Mouse (Mus musculus) erythroblast, embryonic 14.5 days (primary cell): Measurements from ENCODE around the gene Rab36. TPM values are rescaled to one million over a fixed set of nuclear protein-coding genes. Genes with fewer than 3 reads are reported as not detected.

Experiments used
- H3K27me3 ChIP-seq: 2 replicates; pipeline ENCODE4 v1.6.1; 2012; ENCODE audit warnings: inconsistent platforms; ENCODE audit not compliant: control insufficient read depth
- H3K36me3 ChIP-seq: 2 replicates; pipeline ENCODE4 v1.6.1; 2012; ENCODE audit warnings: mild to moderate bottlenecking, inconsistent platforms; ENCODE audit not compliant: control insufficient read depth
- H3K4me1 ChIP-seq: 2 replicates; pipeline ENCODE4 v1.6.1; 2012; ENCODE audit warnings: inconsistent platforms; ENCODE audit not compliant: control insufficient read depth
- H3K4me3 ChIP-seq: replicated peaks from 2 replicates; pipeline ENCODE3; 2012; ENCODE audit warnings: moderate library complexity, mild to moderate bottlenecking, inconsistent platforms
- H3K9me3 ChIP-seq: 2 replicates; pipeline ENCODE4 v1.6.1; 2012; ENCODE audit warnings: low read length, inconsistent platforms, mixed read lengths; ENCODE audit not compliant: control insufficient read depth
- GATA1 ChIP-seq: IDR thresholded peaks from 2 replicates; pipeline ENCODE4 v1.6.1; 2012; ENCODE audit warnings: low read length, inconsistent platforms, mixed read lengths
- TAL1 ChIP-seq: IDR thresholded peaks from 3 replicates; pipeline ENCODE4 v1.6.1; 2012; ENCODE audit warnings: low read length, inconsistent platforms, mixed read lengths
- polyA plus RNA-seq: library from polyadenylated mRNA; stranded (reverse); fragments of >175 nt; gene quantifications from 2 replicates; pipeline ENCODE4 v1.2.3, GENCODE M21; 2012

Rab36 gene
- polyA plus RNA-seq, 1 experiment, result not detected

DNA sequence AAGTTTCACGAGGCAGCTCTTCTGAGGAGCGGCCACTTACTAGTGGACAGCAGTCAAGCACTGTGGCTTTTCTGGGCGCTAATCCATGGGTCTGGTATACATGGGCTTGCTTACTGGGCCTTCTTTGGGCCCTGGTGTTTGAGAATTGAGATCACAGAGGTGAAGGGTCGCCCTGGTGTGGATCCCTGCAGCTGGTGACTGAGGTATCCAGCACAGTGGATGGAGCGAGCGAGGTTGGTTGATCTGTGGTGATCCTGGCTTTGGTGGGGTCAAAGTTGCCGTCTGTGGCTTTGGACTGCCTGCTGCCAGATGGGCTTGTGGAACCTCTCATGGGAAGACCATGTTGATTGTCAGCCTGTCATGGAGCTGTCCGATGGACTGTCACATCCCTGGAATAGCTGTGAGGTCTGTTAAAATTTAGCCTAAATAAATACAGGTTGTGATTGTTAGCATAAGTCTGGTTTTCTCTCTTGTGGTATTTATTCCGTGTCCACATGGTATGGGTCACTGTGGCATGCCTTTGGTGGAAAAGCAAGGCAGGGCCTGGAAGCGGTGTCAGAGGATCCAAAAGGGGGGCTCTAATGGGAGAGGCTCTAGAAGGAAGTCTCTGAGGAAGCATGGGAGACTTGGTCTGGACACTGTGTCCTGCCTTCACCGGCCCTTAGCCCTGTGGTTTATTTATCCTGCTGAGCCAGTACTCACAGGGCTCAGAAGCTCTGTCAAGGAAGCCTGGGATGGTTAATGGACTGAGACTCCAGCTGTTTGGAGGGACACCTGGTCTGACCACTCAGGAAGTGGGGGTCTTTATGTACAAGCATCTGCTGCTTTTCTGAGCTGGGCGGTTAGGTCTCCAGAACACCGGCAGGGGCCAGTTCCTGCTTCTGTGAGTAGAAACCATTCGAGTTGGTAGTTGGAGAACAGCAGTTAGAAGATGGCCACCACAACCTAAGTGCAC, 41.6 kb downstream of the Rab36 start:
- H3K4me3 ChIP-seq, result no peak overlapping the region
- H3K27me3 ChIP-seq, result no peaks in the 10 kb centered on the region
- no peaks in the 10 kb centered on the region for H3K4me1 ChIP-seq
- no peaks in the 10 kb centered on the region for H3K9me3 ChIP-seq
- H3K36me3 ChIP-seq, result no peaks in the 10 kb centered on the region
- TF ChIP-seq TAL1 (no peak), GATA1 (no peak)

DNA sequence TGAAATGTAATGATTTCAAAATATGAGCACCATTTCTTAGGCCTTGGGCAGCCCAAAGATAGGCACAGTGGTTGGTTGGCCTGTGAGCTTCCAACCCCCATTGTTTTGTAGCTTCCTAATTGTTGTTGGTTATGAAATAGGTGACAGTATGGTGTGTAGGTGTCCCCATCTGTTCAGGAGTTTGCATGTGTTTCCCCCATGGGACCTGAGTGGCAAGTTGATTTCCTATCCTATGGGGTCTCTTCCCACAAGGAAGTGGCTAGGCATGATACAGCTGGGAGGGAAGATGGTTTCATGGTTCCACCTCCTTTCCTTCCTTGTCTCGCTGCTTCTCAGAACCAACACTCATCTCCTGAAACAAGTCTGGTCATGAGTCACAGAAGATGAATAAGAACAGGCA, 48.5 kb downstream of the Rab36 start:
- Histone ChIP-seq H3K4me3 (no peak overlapping the region), H3K4me1 (no peaks in the 10 kb centered on the region), H3K27me3 (no peaks in the 10 kb centered on the region), H3K9me3 (no peaks in the 10 kb centered on the region), H3K36me3 (no peaks in the 10 kb centered on the region)
- TF ChIP-seq GATA1 (no peak), TAL1 (no peak)

DNA sequence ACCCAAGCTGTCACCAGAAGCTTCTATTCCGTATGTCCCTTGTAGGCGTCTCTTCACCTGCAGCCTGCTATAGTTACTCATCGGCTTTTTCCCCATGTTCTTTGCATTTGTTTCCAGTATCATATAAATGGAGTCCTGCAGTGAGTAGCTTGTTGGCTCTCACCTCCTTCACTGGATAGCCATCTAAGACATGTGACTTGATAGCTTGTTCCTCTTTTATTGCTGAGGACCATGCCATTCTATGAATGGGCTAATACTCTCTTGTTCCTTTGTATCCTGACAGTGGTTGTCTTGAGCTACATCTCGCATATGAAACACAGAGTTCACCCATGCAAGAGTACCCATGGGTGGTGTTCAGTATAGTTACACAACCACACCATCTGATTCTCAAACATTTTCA, 51.6 kb downstream of the Rab36 start:
- Histone ChIP-seq H3K4me3 (no peak overlapping the region), H3K36me3 (no peaks in the 10 kb centered on the region), H3K27me3 (no peaks in the 10 kb centered on the region), H3K4me1 (no peaks in the 10 kb centered on the region), H3K9me3 (no peaks in the 10 kb centered on the region)
- TF ChIP-seq TAL1 (no peak), GATA1 (no peak)

DNA sequence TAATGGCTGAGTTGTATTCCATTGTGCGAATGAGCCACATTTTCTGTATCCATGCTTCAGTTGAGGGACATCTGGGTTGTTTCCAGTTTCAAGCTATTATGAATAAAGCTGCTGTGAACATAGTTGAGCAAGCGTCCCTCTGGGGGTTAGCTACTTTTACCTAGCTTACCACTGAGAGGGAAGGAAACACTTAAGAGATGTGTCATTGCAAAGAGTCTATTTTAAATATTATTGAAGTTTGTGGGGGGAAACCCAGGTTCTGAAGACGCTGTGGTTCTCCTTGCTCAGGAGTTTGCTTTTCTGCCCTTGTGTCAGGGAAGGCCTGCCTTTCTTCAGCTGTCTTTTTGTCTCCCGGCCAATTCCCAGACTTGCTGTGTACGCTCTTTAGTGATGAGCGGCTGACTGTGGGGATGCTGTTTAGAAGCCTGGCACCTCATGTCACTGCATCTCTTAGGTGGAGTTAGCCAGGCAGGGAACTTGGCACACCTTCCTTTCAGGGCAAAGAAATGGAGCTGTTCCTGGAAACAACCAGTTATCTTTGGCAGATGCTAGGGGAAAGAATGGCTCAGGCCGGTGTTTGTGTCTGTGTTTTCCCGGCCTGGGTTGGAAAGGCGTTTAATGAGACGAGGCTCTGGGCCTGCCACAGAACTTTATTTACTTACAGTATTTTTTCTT, 54.8 kb downstream of the Rab36 start:
- TF ChIP-seq TAL1, result no peak
- no peak for TF ChIP-seq GATA1

DNA sequence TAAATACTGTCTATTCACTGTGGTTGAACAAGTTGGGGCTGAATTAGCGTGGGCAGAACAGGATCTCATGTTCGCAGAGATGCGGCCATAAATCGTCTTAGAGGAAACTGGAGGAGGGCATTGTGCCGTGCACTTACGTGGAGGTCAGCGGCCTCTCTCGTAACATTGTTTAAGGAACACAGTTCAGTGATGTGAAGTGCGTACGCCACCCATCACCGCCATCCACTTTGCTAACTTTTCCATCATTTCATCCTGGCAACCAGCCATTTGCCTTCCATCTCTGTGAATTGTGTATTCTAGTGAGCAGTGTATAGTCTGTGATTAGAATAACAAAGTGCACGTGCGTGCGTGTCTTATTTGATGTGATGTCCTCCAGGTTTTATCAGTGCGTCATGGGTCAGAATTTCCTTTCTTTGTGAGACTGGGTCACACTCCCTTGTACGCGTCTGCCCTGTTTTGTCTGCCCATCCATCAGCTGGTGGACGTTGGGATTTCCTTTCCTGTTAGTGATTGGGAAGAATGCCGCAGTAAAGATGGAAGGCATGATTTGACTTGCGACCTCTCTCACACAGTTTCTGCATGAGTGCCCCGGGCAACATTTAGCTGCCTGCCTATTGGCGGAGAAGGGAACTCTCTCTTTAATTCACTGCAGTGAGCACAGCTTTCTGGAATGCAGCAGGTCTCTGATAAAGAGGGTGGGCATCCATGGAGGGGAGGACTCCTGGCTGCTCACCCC, 56.6 kb downstream of the Rab36 start:
- Histone ChIP-seq H3K4me3 (no peak overlapping the region), H3K4me1 (no peaks in the 10 kb centered on the region), H3K36me3 (no peaks in the 10 kb centered on the region), H3K27me3 (no peaks in the 10 kb centered on the region), H3K9me3 (no peaks in the 10 kb centered on the region)
- TF ChIP-seq TAL1 (no peak), GATA1 (no peak)

More for the DNA sequence above, 54.8 kb downstream of the Rab36 start:
- H3K9me3 ChIP-seq, result no peaks in the 10 kb centered on the region
- no peaks in the 10 kb centered on the region for H3K36me3 ChIP-seq
- no peaks in the 10 kb centered on the region for H3K27me3 ChIP-seq
- no peak overlapping the region for H3K4me3 ChIP-seq
- no peaks in the 10 kb centered on the region for H3K4me1 ChIP-seq

DNA sequence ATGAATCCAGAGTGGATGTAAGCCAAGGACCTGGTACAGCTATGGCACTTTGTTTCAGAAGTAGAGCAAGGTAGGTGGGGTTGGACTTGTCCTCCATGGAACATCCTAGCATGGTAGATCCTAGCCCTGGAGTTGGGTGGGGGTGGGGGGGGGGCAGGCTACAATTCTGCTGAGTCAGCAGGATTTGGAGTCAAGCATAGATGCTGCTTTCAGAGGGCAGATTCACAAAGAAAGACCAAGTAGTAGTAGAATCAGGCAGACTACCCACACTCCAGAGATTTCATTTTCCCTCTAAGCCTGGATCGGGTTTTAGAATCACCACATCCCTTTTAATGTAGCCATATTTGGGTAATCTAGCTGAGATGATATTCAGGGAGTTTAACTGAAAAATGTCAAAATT, 57.5 kb downstream of the Rab36 start:
- H3K4me3 ChIP-seq, result no peak overlapping the region
- no peaks in the 10 kb centered on the region for H3K9me3 ChIP-seq
- H3K27me3 ChIP-seq, result no peaks in the 10 kb centered on the region
- no peaks in the 10 kb centered on the region for H3K36me3 ChIP-seq
- no peaks in the 10 kb centered on the region for H3K4me1 ChIP-seq
- TF ChIP-seq GATA1 (no peak), TAL1 (no peak)

DNA sequence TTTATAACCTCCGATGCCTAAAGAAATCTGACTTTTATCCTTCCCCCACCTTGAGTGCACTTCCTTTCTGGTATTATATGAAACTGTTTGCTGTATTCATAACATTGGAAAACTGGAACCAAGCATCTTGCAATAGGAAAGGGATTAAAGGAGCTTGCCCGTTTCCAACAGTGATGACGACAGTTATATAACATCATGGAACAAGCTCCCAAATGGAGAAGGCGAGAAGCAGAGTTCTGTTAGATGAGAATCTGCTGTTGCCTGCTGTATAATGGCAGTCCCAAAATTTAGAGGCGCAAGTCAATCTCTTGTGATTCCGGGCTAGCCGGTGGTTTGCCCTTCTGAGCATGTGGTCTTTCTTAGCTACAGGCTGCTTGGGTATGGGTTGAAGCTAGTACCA, 58.4 kb downstream of the Rab36 start:
- H3K4me1 ChIP-seq, result no peaks in the 10 kb centered on the region
- TF ChIP-seq GATA1, result no peak
- no peak for TF ChIP-seq TAL1
- no peaks in the 10 kb centered on the region for H3K27me3 ChIP-seq
- H3K9me3 ChIP-seq, result no peaks in the 10 kb centered on the region
- H3K4me3 ChIP-seq, result no peak overlapping the region
- no peaks in the 10 kb centered on the region for H3K36me3 ChIP-seq

DNA sequence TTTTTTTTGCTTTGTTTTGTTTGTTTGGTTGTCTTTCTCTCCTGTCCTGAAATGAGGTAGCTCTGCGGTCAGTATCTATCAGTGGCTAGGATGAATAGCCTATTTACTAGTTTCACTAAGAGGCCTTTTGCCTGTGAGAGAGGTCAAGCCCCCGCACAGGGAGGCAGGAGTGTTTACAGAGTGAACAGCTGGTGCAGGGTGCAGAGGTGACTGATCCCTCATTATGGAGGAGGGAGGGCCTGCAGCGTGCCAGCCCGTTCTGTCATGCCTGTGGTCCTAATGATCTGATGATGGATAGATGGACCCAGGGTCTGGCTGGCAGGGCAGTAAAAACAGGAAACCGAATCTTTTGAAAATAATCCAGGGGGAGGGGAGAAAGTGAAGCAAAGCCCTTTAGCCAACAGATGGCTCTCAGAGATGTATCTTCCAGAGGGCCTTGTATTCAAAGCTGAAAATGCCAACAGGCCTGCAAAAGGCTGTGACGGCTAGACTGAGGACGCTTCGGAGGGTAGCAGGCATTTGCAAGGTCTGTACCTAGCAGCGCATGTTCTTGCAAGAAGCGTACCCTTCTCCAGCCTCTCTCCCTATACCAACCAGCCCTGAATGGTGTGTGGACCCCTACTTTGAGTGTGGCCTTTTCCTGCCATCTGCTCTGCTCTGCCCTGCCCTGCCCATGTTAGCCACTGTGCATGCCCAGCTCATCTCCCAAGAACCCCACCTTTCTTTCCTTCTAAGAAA, 61.8 kb downstream of the Rab36 start:
- Histone ChIP-seq H3K36me3 (no peaks in the 10 kb centered on the region), H3K27me3 (no peaks in the 10 kb centered on the region), H3K4me1 (no peaks in the 10 kb centered on the region), H3K9me3 (no peaks in the 10 kb centered on the region), H3K4me3 (no peak overlapping the region)
- no peak for TF ChIP-seq GATA1
- no peak for TF ChIP-seq TAL1
